Mouse (Mus musculus): ENCODE results near the gene Cachd1.

- TF ChIP-seq CTCF (IDR thresholded peaks at IDR 0.05; ENCODE audit: borderline replicate concordance, insufficient read depth, low read length) (no peak), POLR2A (IDR thresholded peaks at IDR 0.05; ENCODE audit: low read depth, low read length) (no peak)
Observed at GRCm38 (mm10) chr4:100865423-100865822, 88.9 kb downstream of the Cachd1 start.

Measured in embryonic fibroblast, embryonic 13.5 days (primary cell).